Mouse (Mus musculus) thymus, postnatal 10 days (tissue): ENCODE measurements at regions not wholly inside any gene's neighbourhood (a gene's known extent, or its start where the extent isn't known, plus 50 kb on each side); places are given as distances from the start of the nearest gene placed in this dataset.

Experiments used
- DNase-seq, 2 experiments: peaks; one replicate each; pipeline ENCODE4 v3.0.0; 2021; ENCODE audit warnings: low spot score in 2 of 2

GRCm38 (mm10) chr16:3231566-3231965, 359.3 kb upstream of the Olfr161 start:
- DNase-seq = no peak

GRCm38 (mm10) chr16:3232610-3233009, 358.2 kb upstream of the Olfr161 start:
- no peak for DNase-seq

GRCm38 (mm10) chr16:3234063-3234462, 356.8 kb upstream of the Olfr161 start:
- peak in 1 of 2 experiments; percentile 3 for DNase-seq

- peak in 1 of 2 experiments; percentile 4 for DNase-seq
Observed at GRCm38 (mm10) chr16:3240982-3241719, 349.7 kb upstream of the Olfr161 start.

GRCm38 (mm10) chr16:3241939-3242338, 348.9 kb upstream of the Olfr161 start:
- no peak for DNase-seq

GRCm38 (mm10) chr16:3246422-3246821, 344.4 kb upstream of the Olfr161 start:
- DNase-seq = no peak

- no peak for DNase-seq
Observed at GRCm38 (mm10) chr16:3247006-3247754, 343.7 kb upstream of the Olfr161 start.

- no peak for DNase-seq
Observed at GRCm38 (mm10) chr16:3247755-3248110, 343.1 kb upstream of the Olfr161 start.

GRCm38 (mm10) chr16:3253885-3254284, 337.0 kb upstream of the Olfr161 start:
- DNase-seq = no peak

GRCm38 (mm10) chr16:3256051-3256450, 334.8 kb upstream of the Olfr161 start:
- DNase-seq = no peak

GRCm38 (mm10) chr16:3265351-3265750, 325.5 kb upstream of the Olfr161 start:
- DNase-seq = no peak

GRCm38 (mm10) chr16:3271819-3272490, 318.9 kb upstream of the Olfr161 start:
- no peak for DNase-seq

GRCm38 (mm10) chr16:3273427-3273826, 317.4 kb upstream of the Olfr161 start:
- peak in 1 of 2 experiments; percentile 2 for DNase-seq
